Mouse (Mus musculus) mouse trophoblast stem cell (cell line): ENCODE measurements around the gene Tas1r3.

ENCODE experiments used
- in situ Hi-C, 2 experiments: fragments of 300-500 bp; cut with MseI, MboI; formaldehyde crosslinking; loops; 2 replicates in 1 of 2; 3 replicates in 1 of 2; pipeline ENCODE4 v1.15.1; 2025

The Tas1r3 gene

GRCm38 (mm10) chr4:155843231-155843630 lies 19.9 kb downstream of the Tas1r3 start:
- in situ Hi-C loops = no loop called here

DNA sequence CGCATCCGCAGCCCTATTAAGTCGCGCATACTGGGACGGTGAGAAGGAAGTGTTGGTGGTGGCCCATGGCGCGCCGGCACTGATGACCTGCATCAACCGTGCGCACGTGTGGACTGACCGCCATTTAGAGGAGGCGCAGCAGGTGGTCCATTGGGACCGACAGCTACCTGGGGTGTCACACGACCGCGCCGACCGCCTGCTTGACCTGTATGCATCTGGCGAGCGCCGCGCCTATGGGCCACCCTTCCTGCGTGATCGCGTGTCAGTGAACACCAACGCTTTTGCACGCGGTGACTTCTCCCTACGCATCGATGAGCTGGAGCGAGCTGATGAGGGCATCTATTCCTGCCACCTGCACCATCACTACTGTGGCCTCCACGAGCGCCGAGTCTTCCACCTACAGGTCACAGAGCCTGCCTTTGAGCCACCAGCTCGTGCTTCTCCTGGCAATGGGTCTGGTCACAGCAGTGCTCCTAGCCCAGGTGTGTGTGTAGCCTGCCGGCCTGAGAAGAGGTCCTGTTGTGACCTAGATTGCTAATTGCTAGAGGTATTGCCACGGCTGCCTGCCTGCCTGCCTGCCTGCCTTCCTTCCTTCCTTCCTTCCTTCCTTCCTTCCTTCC lies 21.4 kb downstream of the Tas1r3 start:
- in situ Hi-C loops = no loop called here

DNA sequence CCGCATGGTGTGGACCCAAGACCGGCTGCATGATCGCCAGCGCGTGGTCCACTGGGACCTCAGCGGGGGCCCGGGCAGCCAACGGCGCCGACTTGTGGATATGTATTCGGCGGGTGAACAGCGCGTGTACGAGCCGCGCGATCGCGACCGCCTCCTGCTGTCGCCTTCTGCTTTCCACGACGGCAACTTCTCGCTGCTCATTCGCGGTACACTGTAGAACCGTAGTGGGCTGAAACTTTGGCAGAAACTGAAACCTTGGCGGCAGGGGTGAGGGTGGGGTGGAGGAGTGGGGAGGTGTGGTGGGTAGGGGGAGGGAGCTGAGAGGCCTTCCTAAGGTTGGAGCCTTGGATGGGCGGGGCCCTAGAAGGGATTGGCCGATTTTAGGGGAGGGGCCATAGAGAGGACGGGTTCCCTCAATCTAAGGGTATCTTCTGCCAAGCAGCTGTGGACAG lies 22.1 kb downstream of the Tas1r3 start:
- in situ Hi-C loops = no loop called here

DNA sequence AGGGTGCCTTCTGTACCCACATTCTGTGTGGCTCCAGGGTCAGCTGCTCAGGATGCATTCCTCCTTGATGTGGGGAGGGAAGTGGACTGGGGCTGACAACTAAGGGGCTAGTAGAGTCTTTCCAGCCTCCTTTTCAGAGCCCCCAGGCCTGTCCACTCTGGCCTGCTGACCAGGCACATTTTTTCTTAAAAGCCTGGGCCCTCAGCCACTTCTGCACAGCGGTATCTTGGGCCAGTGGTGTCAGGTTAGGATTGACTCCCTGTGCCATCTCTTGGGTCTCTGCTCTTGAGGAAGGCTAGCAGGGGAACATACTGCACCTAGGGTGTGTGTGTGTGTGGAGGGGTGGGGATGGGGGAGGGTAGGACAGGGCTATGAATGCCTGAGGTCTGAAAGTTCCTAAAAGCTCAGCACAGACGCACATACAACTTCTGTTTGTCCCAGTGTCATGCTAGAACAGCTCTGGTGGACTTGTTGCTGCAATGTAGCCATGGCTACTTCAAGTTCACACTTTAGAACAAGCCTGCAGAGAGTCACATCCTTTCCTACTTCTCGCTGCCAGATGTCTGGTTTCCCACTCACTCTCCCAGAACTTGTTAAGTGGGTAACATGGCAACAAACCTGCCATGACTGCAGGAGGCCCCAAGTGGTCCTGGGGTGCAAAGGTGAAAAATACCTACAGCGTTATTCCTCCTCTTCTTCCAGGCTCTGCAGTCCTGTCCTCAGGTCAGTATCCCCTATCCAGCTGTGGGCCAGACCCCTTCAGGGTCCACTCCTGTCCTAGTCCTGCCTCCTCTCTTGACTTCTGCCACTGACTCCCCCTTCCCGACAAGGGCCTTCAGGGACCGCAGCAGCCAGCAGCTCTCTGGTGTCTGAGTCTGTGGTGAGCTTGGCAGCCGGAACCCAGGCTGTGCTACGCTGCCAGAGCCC lies 22.8 kb downstream of the Tas1r3 start:
- in situ Hi-C loops = no loop called here

DNA sequence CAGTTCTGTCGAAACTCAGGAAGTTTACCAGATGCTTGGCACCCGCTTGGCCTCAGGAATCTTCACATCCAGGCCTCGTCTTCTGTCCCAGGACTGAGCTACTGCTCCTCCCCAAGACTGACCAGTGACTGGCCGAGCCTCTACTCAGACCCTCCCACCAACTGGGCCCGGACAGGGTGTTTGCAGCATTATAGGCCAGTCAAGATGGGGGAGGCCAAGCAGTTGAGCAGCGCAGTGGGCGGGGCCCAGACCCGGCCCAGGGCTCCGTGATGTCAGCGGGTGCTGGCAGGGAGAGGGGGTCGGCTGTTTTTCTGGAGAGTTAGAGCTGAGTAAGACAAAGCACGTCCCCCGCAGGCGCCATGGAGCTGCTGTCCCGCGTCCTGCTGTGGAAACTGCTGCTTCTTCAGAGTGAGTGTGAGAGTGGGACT lies 23.7 kb downstream of the Tas1r3 start, which contains the start of gene Mxra8:
Gene Mxra8, plus strand, starts transcription at position 198 of the 428 bp plus-strand sequence.
- in situ Hi-C loops = no loop called here

DNA sequence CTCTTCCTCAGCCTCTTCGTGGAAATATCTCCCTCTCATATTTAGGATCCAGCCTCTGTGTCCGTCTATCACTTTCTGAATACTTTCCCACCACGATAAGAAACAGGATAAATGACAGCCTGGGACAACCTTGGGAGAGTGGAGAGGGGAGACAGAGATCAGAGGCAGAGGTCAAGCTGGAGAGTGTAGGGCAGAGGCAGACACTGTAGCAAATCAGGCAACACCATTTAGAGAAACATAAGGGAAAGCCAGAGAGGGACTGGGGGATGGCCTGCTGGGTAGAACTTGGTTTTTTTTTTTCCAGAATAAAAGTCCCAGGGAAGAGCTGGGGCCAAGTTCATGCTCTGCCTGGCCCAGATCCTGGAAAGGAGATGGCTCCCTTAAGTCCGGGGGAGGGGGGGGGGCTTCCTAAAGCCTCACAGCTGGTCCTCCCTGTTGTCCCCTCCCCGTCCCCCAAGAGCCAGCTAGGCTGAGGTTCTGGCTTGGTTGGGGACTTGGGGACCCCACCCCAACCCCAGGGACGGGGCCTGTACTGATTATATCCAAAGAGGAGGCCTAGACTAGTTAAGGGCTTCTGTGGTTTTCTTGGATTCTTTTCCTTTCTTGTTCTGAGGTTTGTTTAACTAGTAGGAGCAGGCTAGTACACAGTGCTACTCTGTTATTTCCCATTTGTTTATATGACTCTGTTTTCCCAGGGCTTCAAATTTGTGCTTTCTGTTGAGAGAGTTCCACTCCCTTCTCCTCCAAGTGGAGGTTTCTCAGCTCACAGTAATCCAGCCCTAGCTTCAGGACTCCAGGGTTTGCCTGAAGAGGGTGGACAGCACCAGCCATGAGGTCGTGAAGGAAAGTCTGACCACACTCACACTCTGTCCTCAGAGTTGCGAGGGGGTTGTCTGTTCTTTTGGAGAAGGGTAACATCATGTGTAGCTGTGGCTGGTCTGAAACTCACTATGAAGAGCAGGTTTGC lies 24.7 kb downstream of the Tas1r3 start:
- in situ Hi-C loops = no loop called here

GRCm38 (mm10) chr4:155837404-155838010 lies 25.7 kb downstream of the Tas1r3 start:
- in situ Hi-C loops = no loop called here

- in situ Hi-C loops = no loop called here
Measured at GRCm38 (mm10) chr4:155833836-155834235, 29.3 kb downstream of the Tas1r3 start.

- in situ Hi-C loops = no loop called here
Measured at GRCm38 (mm10) chr4:155833234-155833633, 29.9 kb downstream of the Tas1r3 start.

- in situ Hi-C loops = no loop called here
Measured at GRCm38 (mm10) chr4:155832321-155832720, 30.8 kb downstream of the Tas1r3 start.

GRCm38 (mm10) chr4:155831831-155832230 lies 31.3 kb downstream of the Tas1r3 start:
- in situ Hi-C loops = no loop called here

GRCm38 (mm10) chr4:155831205-155831766 lies 31.9 kb downstream of the Tas1r3 start, which contains the start of gene Aurkaip1:
TSS of gene Aurkaip1 (plus strand) at chr4:155831272.
- in situ Hi-C loops = no loop called here

DNA sequence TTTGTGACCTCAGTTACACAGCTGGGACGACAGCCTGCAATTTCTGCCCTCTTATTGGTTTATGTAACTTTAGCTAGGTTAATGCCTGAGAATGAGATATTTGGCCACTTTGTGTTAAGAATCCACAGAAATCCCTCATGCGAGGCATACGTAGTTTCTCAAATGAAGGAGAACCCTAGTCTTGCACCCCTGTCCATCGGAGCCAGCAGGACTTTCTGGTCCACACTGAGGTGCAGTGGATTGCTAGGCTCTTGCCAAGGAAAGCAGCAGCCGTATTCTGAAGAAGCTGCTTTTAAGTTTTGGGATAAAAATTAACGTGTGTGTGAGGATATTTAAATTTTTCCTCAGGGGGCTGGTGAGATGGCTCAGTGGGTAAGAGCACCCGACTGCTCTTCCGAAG lies 32.6 kb downstream of the Tas1r3 start:
- in situ Hi-C loops = no loop called here

GRCm38 (mm10) chr4:155829866-155830265 lies 33.3 kb downstream of the Tas1r3 start:
- in situ Hi-C loops = no loop called here

GRCm38 (mm10) chr4:155823443-155823842 lies 39.7 kb downstream of the Tas1r3 start:
- in situ Hi-C loops = no loop called here

DNA sequence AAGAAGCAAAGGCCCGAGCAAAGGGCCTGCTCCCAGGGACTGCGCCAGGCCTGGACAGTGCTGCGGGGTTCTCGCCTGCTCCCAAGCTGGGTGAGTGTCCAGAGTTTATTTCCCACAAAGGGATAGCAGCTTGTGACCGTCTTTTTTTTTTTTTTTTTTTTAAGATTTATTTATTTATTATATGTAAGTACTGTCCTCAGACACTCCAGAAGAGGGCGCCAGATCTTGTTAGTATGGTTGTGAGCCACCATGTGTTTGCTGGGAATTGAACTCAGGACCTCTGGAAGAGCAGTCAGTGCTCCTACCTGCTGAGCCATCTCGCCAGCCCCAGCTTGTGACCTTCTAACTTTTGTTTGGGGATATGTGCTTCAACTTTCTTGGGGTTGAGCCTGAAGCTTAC lies 42.1 kb downstream of the Tas1r3 start:
- in situ Hi-C loops = no loop called here

GRCm38 (mm10) chr4:155817533-155817932 lies 45.6 kb downstream of the Tas1r3 start:
- in situ Hi-C loops = no loop called here

- in situ Hi-C loops = no loop called here
Measured at GRCm38 (mm10) chr4:155812665-155813181, 50.4 kb downstream of the Tas1r3 start.

DNA sequence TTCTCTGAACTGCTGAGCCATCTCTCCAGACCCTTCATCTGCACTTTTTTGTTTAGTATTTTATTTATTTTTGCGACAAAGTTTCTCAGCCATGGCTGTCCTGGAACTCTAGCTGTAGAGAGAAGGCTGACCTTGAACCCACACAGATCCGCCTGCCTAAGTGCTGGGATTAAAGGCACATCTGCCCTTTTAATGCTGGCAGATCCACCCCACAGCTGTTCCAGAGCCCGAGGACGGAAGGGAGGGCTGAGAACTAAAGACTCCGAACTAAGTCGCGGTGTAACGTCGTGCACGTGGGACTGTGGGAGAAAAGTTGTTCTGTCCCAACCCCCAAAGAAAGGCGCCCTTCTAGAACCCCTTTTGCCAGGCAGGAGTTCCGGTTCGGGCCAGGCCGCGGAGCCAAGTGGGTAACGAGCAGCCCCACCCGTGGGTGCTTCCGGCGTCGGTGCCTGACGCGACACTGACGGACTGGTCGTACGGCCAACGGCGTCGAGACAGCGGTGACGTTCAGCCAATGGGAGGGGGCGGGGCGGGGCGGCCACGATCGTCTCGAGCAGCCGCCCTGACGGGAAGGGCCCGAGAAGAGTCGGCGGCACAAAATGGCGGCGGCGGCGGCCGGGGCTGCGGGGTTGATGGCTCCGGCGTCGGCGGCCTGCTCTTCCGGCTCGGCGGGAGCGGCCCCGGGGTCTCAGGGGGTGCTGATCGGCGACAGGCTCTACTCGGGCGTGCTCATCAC lies 51.1 kb downstream of the Tas1r3 start, which contains the start of gene Ccnl2:
Gene Ccnl2, plus strand, starts transcription at position 561 of the 736 bp plus-strand sequence.
- in situ Hi-C loops = no loop called here
